Mouse (Mus musculus): ENCODE results near the gene Siae. TPM values are rescaled to one million over a fixed set of nuclear protein-coding genes. Genes with fewer than 3 reads are reported as not detected.

Gene Siae
- polyA plus RNA-seq, 1 experiment from 2014 or later: 7.0 TPM

DNA sequence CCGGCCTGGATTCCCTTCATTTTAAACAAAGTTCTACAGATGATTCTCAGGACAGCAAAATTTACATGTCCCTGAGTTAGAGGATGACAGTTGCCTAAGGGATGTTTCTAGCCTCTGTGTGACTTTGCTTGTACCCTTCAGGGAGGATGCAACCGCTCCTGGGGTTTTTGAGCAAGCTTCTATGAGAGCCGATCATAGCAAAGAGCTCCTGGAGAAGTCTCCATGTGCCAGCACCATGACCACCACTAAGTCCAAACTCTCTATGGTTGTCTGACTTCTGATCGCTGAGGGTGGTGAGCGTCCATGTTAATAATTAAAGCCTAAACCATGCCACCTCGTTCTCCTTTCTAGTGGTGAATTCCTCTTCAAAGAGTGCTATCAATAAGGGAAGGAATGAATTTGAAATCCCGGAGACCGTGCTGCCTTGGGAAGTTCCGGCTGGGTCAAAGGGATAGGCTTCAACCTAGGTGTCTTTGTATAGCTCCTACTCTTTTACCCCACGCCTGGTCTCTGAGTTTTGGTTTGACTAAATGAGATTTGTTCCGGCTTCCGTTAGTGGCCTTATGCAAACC, 11.5 kb upstream of the Siae start:
- Histone ChIP-seq H3K4me3 (peak overlapping the region; percentile 33), H3K4me1 (peaks cover 14% of the 10 kb centered on the region), H3K27me3 (peaks cover 32% of the 10 kb centered on the region), H3K36me3 (ENCODE audit: poor library complexity, severe bottlenecking) (no peaks in the 10 kb centered on the region), H3K9ac (no peak overlapping the region), H3K9me3 (replicated peaks) (no peaks in the 10 kb centered on the region), H3K27ac (no peak overlapping the region), H3K4me2 (peak overlapping the region; percentile 61)
- ATAC-seq: no peak
- 34% methylated on average over 12 of the region's 12 CpGs for WGBS

DNA sequence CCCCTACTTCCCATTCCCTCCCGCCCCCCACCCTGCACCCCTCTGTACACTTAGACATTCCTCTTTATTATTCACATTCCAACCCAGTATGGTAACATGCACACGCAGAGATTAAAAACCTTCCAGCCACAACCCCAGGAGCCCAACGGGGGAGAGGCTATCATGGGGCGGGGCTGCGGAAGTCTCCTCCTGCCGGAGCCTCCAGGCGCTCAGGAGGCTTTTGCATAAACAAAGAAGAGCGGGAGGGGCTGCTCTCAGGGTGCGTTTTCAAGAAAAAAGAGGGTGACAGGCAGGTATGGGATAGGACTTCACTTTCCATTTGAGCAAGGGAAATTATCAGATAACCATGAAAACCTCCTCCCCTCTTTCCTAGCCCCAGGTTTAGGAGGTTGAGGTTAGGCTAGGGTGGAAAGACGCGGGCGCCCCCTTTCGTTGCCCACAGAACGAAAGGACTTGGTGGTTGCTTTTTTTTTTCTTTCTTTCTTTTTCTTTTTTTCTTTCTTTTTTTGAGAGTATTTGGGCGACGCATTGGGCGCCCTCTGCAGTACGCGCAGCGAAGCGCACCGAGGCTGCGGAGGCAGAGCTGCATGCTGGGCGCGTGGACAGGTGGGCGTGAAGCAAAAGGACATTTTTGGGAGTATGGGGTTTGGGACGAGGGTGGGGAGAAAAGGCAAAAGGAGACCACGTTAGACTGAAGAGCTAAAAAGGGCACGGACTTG, 10.9 kb upstream of the Siae start:
- Histone ChIP-seq H3K9me3 (replicated peaks) (no peaks in the 10 kb centered on the region), H3K27ac (no peak overlapping the region), H3K4me1 (peaks cover 14% of the 10 kb centered on the region), H3K4me2 (peak overlapping the region; percentile 61), H3K27me3 (peaks cover 39% of the 10 kb centered on the region), H3K9ac (peak overlapping the region; percentile 34; the same call in 1 of the 2 replicates), H3K36me3 (ENCODE audit: poor library complexity, severe bottlenecking) (no peaks in the 10 kb centered on the region), H3K4me3 (peak overlapping the region; percentile 33)
- peak; percentile 74 for ATAC-seq
- WGBS: under 1% methylated on average over 29 of the region's 29 CpGs

DNA sequence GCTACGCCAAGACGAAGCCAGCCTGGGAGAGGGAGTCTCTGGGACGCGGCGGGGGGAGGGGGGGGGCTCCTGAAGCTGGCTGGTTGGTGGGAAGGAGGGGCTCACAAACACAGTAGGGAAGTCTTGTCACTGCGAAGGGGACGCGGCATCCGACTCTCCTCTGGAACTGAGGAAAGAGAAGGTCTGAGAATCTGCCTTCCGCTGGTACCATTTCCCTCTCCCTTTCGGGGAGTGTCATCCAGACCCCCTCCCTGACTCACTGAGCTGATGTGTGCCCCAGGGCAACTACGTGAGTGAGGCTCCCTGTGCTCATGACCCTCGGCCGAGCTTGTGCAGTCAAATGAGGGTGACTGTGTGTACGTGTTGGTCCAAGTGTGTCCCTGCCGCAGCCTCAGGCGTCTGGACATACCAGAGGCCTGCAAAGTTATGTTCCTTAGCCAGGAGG, 10.3 kb upstream of the Siae start:
- H3K27me3 ChIP-seq: peaks cover 45% of the 10 kb centered on the region
- H3K9ac ChIP-seq: no peak overlapping the region
- WGBS: 6% methylated on average over 17 of the region's 17 CpGs

GRCm38 (mm10) chr9:37545847-37546452, 9.5 kb upstream of the Siae start:
- no peak overlapping the region for H3K27ac ChIP-seq
- peaks cover 52% of the 10 kb centered on the region for H3K27me3 ChIP-seq
- H3K4me2 ChIP-seq: peak overlapping the region; percentile 8; the same call in 1 of the 2 replicates
- no peaks in the 10 kb centered on the region for H3K36me3 ChIP-seq (ENCODE audit: poor library complexity, severe bottlenecking)
- no peak overlapping the region for H3K4me3 ChIP-seq
- 15% methylated on average over 27 of the region's 27 CpGs for WGBS
- no peak for ATAC-seq
- no peaks in the 10 kb centered on the region for H3K9me3 ChIP-seq (replicated peaks)
- H3K9ac ChIP-seq: no peak overlapping the region
- peaks cover 14% of the 10 kb centered on the region for H3K4me1 ChIP-seq

More for the DNA sequence above, 10.3 kb upstream of the Siae start:
- peak; percentile 66 for ATAC-seq
- Histone ChIP-seq H3K4me2 (peak overlapping the region; percentile 61), H3K4me3 (peak overlapping the region; percentile 33), H3K27ac (no peak overlapping the region), H3K9me3 (replicated peaks) (no peaks in the 10 kb centered on the region), H3K4me1 (peaks cover 14% of the 10 kb centered on the region), H3K36me3 (ENCODE audit: poor library complexity, severe bottlenecking) (no peaks in the 10 kb centered on the region)

DNA sequence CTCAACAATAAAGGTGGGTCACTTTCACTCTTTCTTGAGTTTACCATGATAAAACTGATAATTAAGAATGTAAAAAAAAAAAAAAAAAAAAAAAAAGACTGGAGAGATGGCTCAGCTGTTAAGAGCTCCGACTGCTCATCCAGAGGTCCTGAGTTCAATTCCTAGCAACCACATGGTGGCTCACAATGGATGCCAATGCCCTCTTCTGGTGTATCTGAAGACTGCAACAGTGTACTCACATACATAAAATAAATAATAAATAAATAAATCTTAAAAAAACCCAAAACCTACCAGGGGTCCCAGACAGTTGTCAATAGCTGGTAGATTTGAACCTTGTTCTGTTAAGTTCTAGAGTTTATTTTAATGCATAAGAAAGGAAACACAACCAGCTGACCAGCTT, 8.6 kb upstream of the Siae start:
- Histone ChIP-seq H3K36me3 (ENCODE audit: poor library complexity, severe bottlenecking) (no peaks in the 10 kb centered on the region), H3K9ac (no peak overlapping the region), H3K4me3 (no peak overlapping the region), H3K27me3 (peaks cover 62% of the 10 kb centered on the region), H3K9me3 (replicated peaks) (no peaks in the 10 kb centered on the region), H3K4me2 (no peak overlapping the region), H3K27ac (no peak overlapping the region), H3K4me1 (peaks cover 17% of the 10 kb centered on the region)
- 76% methylated on average over 1 of the region's 1 CpGs for WGBS
- no peak for ATAC-seq

- H3K4me3 ChIP-seq: no peak overlapping the region
- H3K4me2 ChIP-seq: no peak overlapping the region
- no peak overlapping the region for H3K27ac ChIP-seq
- H3K4me1 ChIP-seq: peaks cover 20% of the 10 kb centered on the region
- no peak overlapping the region for H3K9ac ChIP-seq
- WGBS: 58% methylated on average over 1 of the region's 1 CpGs
- no peaks in the 10 kb centered on the region for H3K36me3 ChIP-seq (ENCODE audit: poor library complexity, severe bottlenecking)
- H3K27me3 ChIP-seq: peaks cover 74% of the 10 kb centered on the region
- no peaks in the 10 kb centered on the region for H3K9me3 ChIP-seq (replicated peaks)
- no peak for ATAC-seq
Measured at GRCm38 (mm10) chr9:37550435-37550834, 5.1 kb upstream of the Siae start.

DNA sequence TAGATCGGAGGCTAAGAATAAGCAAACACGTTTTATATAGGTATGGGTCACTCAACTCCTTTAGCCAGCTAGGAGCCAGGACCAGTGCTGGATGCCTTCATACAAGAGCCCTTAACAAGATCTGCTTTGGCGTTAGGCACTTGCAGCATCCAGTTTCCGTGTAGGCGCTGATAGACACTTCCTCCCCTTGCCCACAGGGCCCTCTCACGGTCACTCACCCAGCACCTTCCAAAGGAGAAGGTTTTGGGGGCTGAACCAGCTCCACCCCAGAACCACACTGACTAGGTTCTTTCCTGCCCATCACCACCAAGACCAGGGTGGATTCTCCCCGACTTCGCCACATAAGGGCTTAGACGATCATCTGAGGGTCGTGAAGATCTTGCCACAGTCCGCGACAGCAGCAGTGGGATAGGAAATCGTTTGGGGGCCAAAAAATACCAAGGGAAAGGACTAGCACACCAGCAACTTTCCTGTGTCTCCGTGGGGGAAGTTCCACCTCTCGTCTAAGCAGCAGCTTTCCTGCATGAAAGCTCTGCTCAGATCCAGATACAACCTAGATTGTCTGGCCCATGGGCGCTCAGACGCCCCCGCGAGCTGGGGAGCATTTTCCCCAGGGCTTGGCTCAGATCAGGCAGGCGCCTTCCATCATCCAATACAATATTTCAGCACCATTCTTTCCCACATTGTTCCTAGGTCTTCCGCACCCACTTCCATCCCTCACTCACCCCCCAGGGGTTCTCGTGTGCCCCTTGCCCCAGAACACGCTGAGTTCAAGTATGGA, 3.6 kb upstream of the Siae start:
- H3K27ac ChIP-seq: no peak overlapping the region
- H3K4me2 ChIP-seq: peak overlapping the region; percentile 95
- H3K27me3 ChIP-seq: peaks cover 68% of the 10 kb centered on the region
- WGBS: 3% methylated on average over 23 of the region's 23 CpGs
- no peak for ATAC-seq
- peak overlapping the region; percentile 47 for H3K4me3 ChIP-seq
- peaks cover 17% of the 10 kb centered on the region for H3K4me1 ChIP-seq
- no peaks in the 10 kb centered on the region for H3K36me3 ChIP-seq (ENCODE audit: poor library complexity, severe bottlenecking)
- H3K9ac ChIP-seq: peak overlapping the region; percentile 50
- H3K9me3 ChIP-seq (replicated peaks): no peaks in the 10 kb centered on the region

- peak within 1 kb of the TSS; percentile 50 for H3K9ac ChIP-seq
- 4% methylated on average over 28 of the region's 31 CpGs for WGBS
- H3K4me2 ChIP-seq: peak within 1 kb of the TSS; percentile 95
- no peaks in the 10 kb centered on the region for H3K36me3 ChIP-seq (ENCODE audit: poor library complexity, severe bottlenecking)
- H3K9me3 ChIP-seq (replicated peaks): no peaks in the 10 kb centered on the region
- peaks cover 64% of the 10 kb centered on the region for H3K27me3 ChIP-seq
- H3K4me3 ChIP-seq: peak within 1 kb of the TSS; percentile 47
- ATAC-seq: peak; percentile 95
- no peak within 1 kb of the TSS for H3K27ac ChIP-seq
- H3K4me1 ChIP-seq: peaks cover 17% of the 10 kb centered on the region
Measured at GRCm38 (mm10) chr9:37552536-37553293, 2.8 kb upstream of the Siae start, which contains the start of gene Nrgn. Gene Nrgn (minus strand): TSS chr9:37552904.

DNA sequence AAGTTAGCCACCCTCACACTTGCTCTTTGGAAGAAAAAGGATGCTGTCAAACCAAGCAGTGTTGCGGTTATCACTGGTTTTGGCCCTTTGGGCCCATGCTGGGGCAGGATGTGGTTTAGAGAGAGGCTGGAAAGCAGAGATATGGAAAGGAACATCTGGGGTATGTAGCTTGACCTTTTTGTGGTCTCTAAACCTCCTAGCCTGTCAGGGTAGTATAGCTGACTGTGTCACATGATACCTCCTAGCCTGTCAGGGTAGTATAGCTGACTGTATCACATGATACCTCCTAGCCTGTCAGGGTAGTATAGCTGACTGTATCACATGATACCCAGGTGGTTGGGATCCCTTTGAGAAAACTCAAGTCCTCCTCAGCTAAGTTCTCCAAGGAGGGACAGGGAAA, 1.2 kb upstream of the Siae start:
- 96% methylated on average over 1 of the region's 1 CpGs for WGBS
- Histone ChIP-seq H3K4me2 (no peak overlapping the region), H3K36me3 (ENCODE audit: poor library complexity, severe bottlenecking) (no peaks in the 10 kb centered on the region), H3K4me3 (no peak overlapping the region), H3K9me3 (replicated peaks) (no peaks in the 10 kb centered on the region), H3K27ac (no peak overlapping the region), H3K27me3 (peaks cover 57% of the 10 kb centered on the region), H3K4me1 (peaks cover 17% of the 10 kb centered on the region), H3K9ac (no peak overlapping the region)
- no peak for ATAC-seq

DNA sequence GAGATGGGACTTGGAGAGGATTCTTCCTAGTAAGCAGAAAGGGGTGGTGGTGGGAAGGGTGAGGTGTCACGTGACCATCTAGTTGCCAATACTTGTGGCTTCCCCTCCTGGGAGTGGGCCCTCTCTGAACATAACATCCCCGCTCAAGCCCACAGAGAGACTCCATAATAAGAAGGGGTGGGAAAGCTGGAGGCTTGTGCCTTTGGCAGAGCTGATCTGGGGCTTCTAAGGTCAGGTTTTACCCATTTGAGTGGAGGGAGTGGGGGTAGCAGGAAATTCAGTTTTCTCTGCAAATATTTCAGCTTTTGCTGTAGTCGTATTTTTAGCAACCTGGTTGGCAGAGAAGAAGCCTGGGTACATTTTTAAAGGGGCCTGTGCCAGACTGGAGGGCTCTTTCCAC, 868 bp downstream of the Siae start:
- Histone ChIP-seq H3K4me1 (peaks cover 17% of the 10 kb centered on the region), H3K4me3 (no peak overlapping the region), H3K27me3 (peaks cover 36% of the 10 kb centered on the region), H3K9me3 (replicated peaks) (no peaks in the 10 kb centered on the region), H3K27ac (no peak overlapping the region), H3K9ac (no peak overlapping the region), H3K4me2 (no peak overlapping the region), H3K36me3 (ENCODE audit: poor library complexity, severe bottlenecking) (no peaks in the 10 kb centered on the region)
- 80% methylated on average over 3 of the region's 3 CpGs for WGBS
- ATAC-seq: no peak

DNA sequence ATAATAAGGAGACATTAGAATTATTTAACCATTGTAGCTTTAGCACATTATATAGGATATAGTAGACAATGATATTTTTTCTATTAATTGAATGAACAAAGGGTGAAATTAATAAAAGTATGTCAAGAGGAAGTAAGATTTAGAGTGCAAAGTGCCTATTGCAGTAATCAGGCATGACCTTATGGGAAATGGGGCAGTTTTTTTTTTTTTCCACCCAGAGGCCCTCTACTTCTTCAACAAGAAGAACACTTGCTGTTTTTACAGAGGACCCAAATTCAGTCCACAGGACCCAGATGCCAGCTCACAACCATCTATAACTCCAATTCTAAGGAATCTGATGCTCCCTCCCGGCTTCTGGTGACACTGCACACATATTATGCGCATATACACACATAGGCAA, 5.1 kb downstream of the Siae start:
- WGBS: 91% methylated on average over 2 of the region's 2 CpGs
- no peak overlapping the region for H3K4me2 ChIP-seq
- H3K27me3 ChIP-seq: peaks cover 5% of the 10 kb centered on the region; the same call in 1 of the 2 replicates
- H3K36me3 ChIP-seq (ENCODE audit: poor library complexity, severe bottlenecking): no peaks in the 10 kb centered on the region
- no peak overlapping the region for H3K4me3 ChIP-seq
- ATAC-seq: no peak
- H3K9ac ChIP-seq: no peak overlapping the region
- H3K9me3 ChIP-seq (replicated peaks): no peaks in the 10 kb centered on the region
- no peaks in the 10 kb centered on the region for H3K4me1 ChIP-seq
- no peak overlapping the region for H3K27ac ChIP-seq
